Mouse (Mus musculus): Measurements from ENCODE around the gene Zfp383. TPM values are rescaled to one million over a fixed set of nuclear protein-coding genes. Genes with fewer than 3 reads are reported as not detected.

Zfp383 gene
- polyA plus RNA-seq, 1 experiment from 2014 or later: 4.5 TPM

DNA sequence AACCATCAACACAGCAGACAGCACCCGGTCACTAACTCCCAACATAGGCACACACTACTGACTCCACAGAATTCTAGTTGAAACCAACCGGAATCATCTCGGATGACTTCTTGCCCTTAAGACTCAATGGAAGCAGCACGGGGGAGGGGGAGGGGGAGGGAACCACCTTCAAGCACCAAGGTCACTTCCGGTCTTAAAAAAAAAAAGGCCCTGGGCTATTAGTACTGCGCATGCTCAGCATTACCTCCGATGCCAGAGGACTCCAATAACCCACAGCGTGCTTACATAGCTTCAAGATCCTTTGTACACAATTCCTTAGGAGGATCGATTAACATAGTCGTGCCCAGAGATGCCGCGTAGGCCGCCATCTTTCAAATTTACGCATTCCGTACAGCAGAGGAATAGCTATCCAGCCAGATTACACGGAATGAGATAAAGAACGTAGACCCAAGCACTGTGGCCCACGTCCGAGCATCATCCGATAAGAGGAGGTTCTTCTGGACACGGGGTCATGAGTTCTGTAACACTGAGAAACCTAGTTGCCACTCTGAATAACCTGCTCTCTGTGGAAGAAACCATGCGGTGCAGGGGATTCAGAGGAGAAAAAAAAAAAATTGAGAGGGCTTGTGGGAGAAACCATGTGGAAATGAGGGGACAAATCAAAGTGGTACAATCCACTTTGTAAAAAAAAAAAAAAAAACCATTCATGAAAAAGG, 1.9 kb upstream of the Zfp383 start, which contains the start of gene Zfp27:
Zfp27 (minus strand) TSS at position 607 of the 716 bp plus-strand sequence.
- WGBS: under 1% methylated on average over 22 of the region's 22 CpGs
- peaks cover 3% of the 10 kb centered on the region; the same call in 1 of the 2 replicates for H3K36me3 ChIP-seq
- H3K4me2 ChIP-seq: peak within 1 kb of the TSS; percentile 80
- H3K27me3 ChIP-seq (replicated peaks): no peaks in the 10 kb centered on the region
- peak within 1 kb of the TSS; percentile 44; the same call in 1 of the 2 replicates for H3K9ac ChIP-seq
- H3K4me3 ChIP-seq (replicated peaks): peak within 1 kb of the TSS; percentile 60
- no peaks in the 10 kb centered on the region for H3K9me3 ChIP-seq
- peaks cover 16% of the 10 kb centered on the region; the same call in 1 of the 2 replicates for H3K4me1 ChIP-seq
- H3K27ac ChIP-seq: peak within 1 kb of the TSS; percentile 97
- ATAC-seq (ENCODE audit: insufficient read depth, low FRiP score, low read depth): peak; percentile 82

- Histone ChIP-seq H3K9ac (no peak overlapping the region), H3K27ac (peak overlapping the region; percentile 97), H3K9me3 (no peaks in the 10 kb centered on the region), H3K36me3 (no peaks in the 10 kb centered on the region), H3K4me2 (peak overlapping the region; percentile 80), H3K4me3 (replicated peaks) (peak overlapping the region; percentile 60), H3K4me1 (peaks cover 16% of the 10 kb centered on the region; the same call in 1 of the 2 replicates), H3K27me3 (replicated peaks) (no peaks in the 10 kb centered on the region)
- no peak for ATAC-seq (ENCODE audit: insufficient read depth, low FRiP score, low read depth)
- 18% methylated on average over 8 of the region's 8 CpGs for WGBS
These were observed 1.4 kb upstream of the Zfp383 start for GRCm38 (mm10) chr7:29906682-29907058.

GRCm38 (mm10) chr7:29907206-29907605, 817 bp upstream of the Zfp383 start:
- H3K4me1 ChIP-seq: peaks cover 16% of the 10 kb centered on the region; the same call in 1 of the 2 replicates
- no peak for ATAC-seq (ENCODE audit: insufficient read depth, low FRiP score, low read depth)
- no peak overlapping the region for H3K4me3 ChIP-seq (replicated peaks)
- H3K36me3 ChIP-seq: peaks cover 1% of the 10 kb centered on the region; the same call in 1 of the 2 replicates
- H3K27me3 ChIP-seq (replicated peaks): no peaks in the 10 kb centered on the region
- WGBS: 88% methylated on average over 5 of the region's 5 CpGs
- peak overlapping the region; percentile 97; the same call in 1 of the 2 replicates for H3K27ac ChIP-seq
- H3K9me3 ChIP-seq: no peaks in the 10 kb centered on the region
- no peak overlapping the region for H3K4me2 ChIP-seq
- no peak overlapping the region for H3K9ac ChIP-seq

- H3K27ac ChIP-seq: no peak overlapping the region
- H3K4me1 ChIP-seq: peaks cover 16% of the 10 kb centered on the region; the same call in 1 of the 2 replicates
- whole genome bisulfite sequencing: 74% methylated on average over 2 of the region's 2 CpGs
- 0 out of 2 replicates have a peak overlapping the region, but pooled peaks have one; percentile 58 for H3K4me2 ChIP-seq
- H3K27me3 ChIP-seq (replicated peaks): no peaks in the 10 kb centered on the region
- no peak for ATAC-seq (ENCODE audit: insufficient read depth, low FRiP score, low read depth)
- no peak overlapping the region for H3K9ac ChIP-seq
- H3K36me3 ChIP-seq: peaks cover 28% of the 10 kb centered on the region
- H3K9me3 ChIP-seq: no peaks in the 10 kb centered on the region
- 0 out of 2 replicates have a peak overlapping the region, but pooled peaks have one; percentile 2 for H3K4me3 ChIP-seq (replicated peaks)
These were observed 2.2 kb downstream of the Zfp383 start for GRCm38 (mm10) chr7:29910252-29910651.

- Histone ChIP-seq H3K4me3 (replicated peaks) (no peak overlapping the region), H3K4me1 (peaks cover 11% of the 10 kb centered on the region; the same call in 1 of the 2 replicates), H3K27ac (no peak overlapping the region), H3K4me2 (no peak overlapping the region), H3K27me3 (replicated peaks) (no peaks in the 10 kb centered on the region), H3K9ac (no peak overlapping the region), H3K36me3 (peaks cover 35% of the 10 kb centered on the region), H3K9me3 (no peaks in the 10 kb centered on the region)
- ATAC-seq (ENCODE audit: insufficient read depth, low FRiP score, low read depth): no peak
- WGBS: 92% methylated on average over 13 of the region's 13 CpGs
These were observed 4.1 kb downstream of the Zfp383 start for GRCm38 (mm10) chr7:29912172-29912571.

- Histone ChIP-seq H3K4me3 (replicated peaks) (no peak overlapping the region), H3K9ac (no peak overlapping the region)
These were observed 9.5 kb downstream of the Zfp383 start for GRCm38 (mm10) chr7:29917371-29918061.

GRCm38 (mm10) chr7:29918062-29918453, 10.0 kb downstream of the Zfp383 start:
- WGBS: 74% methylated on average over 4 of the region's 4 CpGs
- Histone ChIP-seq H3K36me3 (peaks cover 27% of the 10 kb centered on the region), H3K9ac (no peak overlapping the region), H3K9me3 (no peaks in the 10 kb centered on the region), H3K4me3 (replicated peaks) (no peak overlapping the region), H3K4me1 (no peaks in the 10 kb centered on the region), H3K4me2 (no peak overlapping the region), H3K27ac (no peak overlapping the region), H3K27me3 (replicated peaks) (no peaks in the 10 kb centered on the region)
- ATAC-seq (ENCODE audit: insufficient read depth, low FRiP score, low read depth): no peak

More at GRCm38 (mm10) chr7:29917371-29918061, 9.5 kb downstream of the Zfp383 start:
- H3K36me3 ChIP-seq: peaks cover 30% of the 10 kb centered on the region
- no peaks in the 10 kb centered on the region for H3K9me3 ChIP-seq
- H3K4me1 ChIP-seq: no peaks in the 10 kb centered on the region
- ATAC-seq (ENCODE audit: insufficient read depth, low FRiP score, low read depth): no peak
- H3K4me2 ChIP-seq: no peak overlapping the region
- H3K27ac ChIP-seq: no peak overlapping the region
- WGBS: 56% methylated on average over 6 of the region's 6 CpGs
- no peaks in the 10 kb centered on the region for H3K27me3 ChIP-seq (replicated peaks)

DNA sequence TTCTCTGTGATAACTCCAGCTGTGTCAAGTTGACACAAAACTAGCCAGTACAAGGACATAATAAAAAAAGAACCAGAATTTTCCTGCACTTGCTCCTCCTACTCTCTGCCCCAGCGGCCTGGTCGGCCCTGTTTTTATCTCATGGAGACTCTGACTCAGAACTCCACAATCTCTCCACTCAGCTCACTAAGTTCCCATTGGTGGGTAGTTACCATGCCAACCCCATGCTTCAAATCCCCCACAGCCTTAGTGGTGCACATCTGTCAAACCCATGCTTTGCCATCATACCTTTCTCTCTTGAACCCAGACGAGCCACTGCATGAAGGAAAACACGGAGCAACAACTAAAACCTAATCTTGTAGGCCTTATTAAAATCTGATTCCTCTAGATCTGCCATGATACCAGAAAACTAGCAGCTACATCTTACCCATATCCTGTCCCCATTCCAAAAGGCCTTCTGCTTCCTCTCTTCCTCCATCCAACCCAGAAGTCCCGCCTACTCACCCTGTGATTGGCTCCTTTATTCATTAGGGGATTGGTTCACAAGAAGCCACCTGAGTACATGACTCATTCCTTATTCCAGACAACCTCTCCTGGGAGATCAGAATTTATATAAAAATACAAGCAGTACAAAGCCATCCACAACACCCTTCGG, 13.5 kb downstream of the Zfp383 start:
- Histone ChIP-seq H3K4me3 (replicated peaks) (no peak overlapping the region), H3K36me3 (no peaks in the 10 kb centered on the region), H3K4me2 (no peak overlapping the region), H3K9ac (no peak overlapping the region), H3K9me3 (no peaks in the 10 kb centered on the region), H3K4me1 (no peaks in the 10 kb centered on the region), H3K27ac (no peak overlapping the region), H3K27me3 (replicated peaks) (no peaks in the 10 kb centered on the region)
- no peak for ATAC-seq (ENCODE audit: insufficient read depth, low FRiP score, low read depth)
- 83% methylated on average over 6 of the region's 6 CpGs for WGBS

DNA sequence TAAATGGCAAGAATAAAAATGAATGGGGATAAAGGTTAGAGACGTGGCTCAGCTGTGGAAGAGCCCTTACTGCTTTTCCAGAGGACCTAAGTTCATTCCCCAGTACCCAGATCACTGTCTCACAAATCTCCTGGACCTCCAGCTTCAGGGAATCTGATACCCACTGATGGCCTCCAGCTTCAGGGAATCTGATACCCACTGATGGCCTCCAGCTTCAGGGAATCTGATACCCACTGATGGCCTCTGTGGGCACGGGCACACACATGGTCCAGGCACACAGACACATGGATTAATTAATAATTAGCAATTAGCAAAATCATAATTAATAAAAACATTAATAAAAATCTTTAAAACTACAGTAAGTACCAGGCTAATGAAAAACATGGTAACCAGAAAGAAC, 14.8 kb downstream of the Zfp383 start:
- H3K9ac ChIP-seq: no peak overlapping the region
- no peak overlapping the region for H3K4me2 ChIP-seq
- 63% methylated on average over 2 of the region's 2 CpGs for whole genome bisulfite sequencing
- H3K27ac ChIP-seq: no peak overlapping the region
- no peaks in the 10 kb centered on the region for H3K36me3 ChIP-seq
- no peaks in the 10 kb centered on the region for H3K4me1 ChIP-seq
- no peaks in the 10 kb centered on the region for H3K9me3 ChIP-seq
- H3K4me3 ChIP-seq (replicated peaks): no peak overlapping the region
- no peak for ATAC-seq (ENCODE audit: insufficient read depth, low FRiP score, low read depth)
- no peaks in the 10 kb centered on the region for H3K27me3 ChIP-seq (replicated peaks)

DNA sequence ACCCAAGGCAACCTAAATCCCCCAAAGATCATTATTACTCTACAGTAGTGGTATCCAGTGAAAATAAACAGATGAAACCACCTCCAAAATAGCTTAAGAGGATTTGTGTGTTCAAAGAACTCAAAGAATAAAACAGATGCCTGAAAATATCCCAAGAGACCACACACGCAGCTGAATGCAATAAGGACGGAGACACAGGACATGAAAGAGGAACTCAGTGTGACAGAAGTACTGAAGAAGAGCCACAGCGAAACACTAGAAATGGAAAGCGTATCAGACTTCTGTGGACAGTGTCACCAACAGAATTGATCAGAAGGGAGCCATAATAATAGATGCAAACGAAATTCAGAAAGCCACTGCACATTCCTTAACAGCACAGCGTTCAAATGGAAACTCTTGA, 30.8 kb downstream of the Zfp383 start:
- WGBS: 83% methylated on average over 6 of the region's 6 CpGs
- Histone ChIP-seq H3K27ac (no peak overlapping the region), H3K9ac (no peak overlapping the region), H3K9me3 (no peaks in the 10 kb centered on the region), H3K4me1 (no peaks in the 10 kb centered on the region), H3K27me3 (replicated peaks) (no peaks in the 10 kb centered on the region), H3K4me2 (no peak overlapping the region), H3K4me3 (replicated peaks) (no peak overlapping the region), H3K36me3 (peaks cover 21% of the 10 kb centered on the region)
- ATAC-seq (ENCODE audit: insufficient read depth, low FRiP score, low read depth): no peak

- Histone ChIP-seq H3K36me3 (no peaks in the 10 kb centered on the region), H3K4me1 (no peaks in the 10 kb centered on the region), H3K4me3 (replicated peaks) (no peak overlapping the region), H3K9ac (no peak overlapping the region), H3K27ac (no peak overlapping the region), H3K9me3 (no peaks in the 10 kb centered on the region), H3K4me2 (no peak overlapping the region), H3K27me3 (replicated peaks) (no peaks in the 10 kb centered on the region)
- no peak for ATAC-seq (ENCODE audit: insufficient read depth, low FRiP score, low read depth)
- WGBS: 88% methylated on average over 11 of the region's 11 CpGs
These were observed 33.0 kb downstream of the Zfp383 start for GRCm38 (mm10) chr7:29941027-29941426.

- Histone ChIP-seq H3K4me2 (no peak overlapping the region), H3K36me3 (no peaks in the 10 kb centered on the region), H3K9ac (no peak overlapping the region), H3K4me1 (no peaks in the 10 kb centered on the region), H3K9me3 (no peaks in the 10 kb centered on the region), H3K27ac (no peak overlapping the region), H3K27me3 (replicated peaks) (no peaks in the 10 kb centered on the region), H3K4me3 (replicated peaks) (no peak overlapping the region)
- 37% methylated on average over 2 of the region's 2 CpGs for WGBS
- no peak for ATAC-seq (ENCODE audit: insufficient read depth, low FRiP score, low read depth)
These were observed 34.7 kb downstream of the Zfp383 start for GRCm38 (mm10) chr7:29942740-29943139.
